18 mouse cellular contexts compared by ENCODE assay signal in genomic region chr1:79982678-79983280, GRCm38 (mm10).
DNase-seq lines count a peak whose midpoint lies in the region; ATAC-seq lines count a peak whose summit lies in the region.
"Had no signal": no experiment of that assay in that cellular context is flagged by ENCODE, and none has a peak within 500 bp of the region (broad histone marks: within the 10 kb centered on the region; RNA-seq: fewer than 3 reads in every experiment).

No protein-coding gene starts in this region.

- H3K27me3 ChIP-seq in hindbrain, embryonic 10.5 days (ENCODE audit: insufficient read depth, poor library complexity, severe bottlenecking), result no peaks in the 10 kb centered on the region
- no peaks in the 10 kb centered on the region for H3K27me3 ChIP-seq in hindbrain, embryonic 12.5 days
- no peaks in the 10 kb centered on the region for H3K27me3 ChIP-seq in neural tube, embryonic 15.5 days (replicated peaks)
- H3K27me3 ChIP-seq in intestine, embryonic 15.5 days (replicated peaks), result no peaks in the 10 kb centered on the region
- H3K27me3 ChIP-seq: embryonic facial prominence, embryonic 13.5 days; forebrain, embryonic 12.5 days; neural tube, embryonic 12.5 days had no signal

- no peak overlapping the region for H3K9ac ChIP-seq in hindbrain, embryonic 12.5 days
- H3K9ac ChIP-seq in neural tube, embryonic 15.5 days (replicated peaks), result no peak overlapping the region
- H3K9ac ChIP-seq in intestine, embryonic 15.5 days, result no peak overlapping the region
- H3K9ac ChIP-seq: embryonic facial prominence, embryonic 13.5 days; forebrain, embryonic 12.5 days; neural tube, embryonic 12.5 days had no signal

- H3K4me2 ChIP-seq in hindbrain, embryonic 12.5 days (replicated peaks), result no peak overlapping the region
- H3K4me2 ChIP-seq in neural tube, embryonic 15.5 days, result no peak overlapping the region
- no peak overlapping the region for H3K4me2 ChIP-seq in intestine, embryonic 15.5 days (replicated peaks)
- H3K4me2 ChIP-seq: embryonic facial prominence, embryonic 13.5 days; forebrain, embryonic 12.5 days; neural tube, embryonic 12.5 days had no signal

- no peaks in the 10 kb centered on the region for H3K4me1 ChIP-seq in hindbrain, embryonic 10.5 days (replicated peaks)
- no peaks in the 10 kb centered on the region for H3K4me1 ChIP-seq in hindbrain, embryonic 12.5 days
- H3K4me1 ChIP-seq in neural tube, embryonic 15.5 days, result no peaks in the 10 kb centered on the region
- H3K4me1 ChIP-seq in intestine, embryonic 15.5 days (replicated peaks), result no peaks in the 10 kb centered on the region
- H3K4me1 ChIP-seq: forebrain, embryonic 12.5 days; heart, embryonic 10.5 days; neural tube, embryonic 12.5 days had no signal

- no peak for ATAC-seq in hindbrain, embryonic 12.5 days (ENCODE audit: low FRiP score)
- no peak for ATAC-seq in neural tube, embryonic 15.5 days (ENCODE audit: low FRiP score)
- ATAC-seq in intestine, embryonic 15.5 days, result peak; percentile 66
- ATAC-seq: activated CD4-positive, CD25-positive, alpha-beta regulatory T cell, adult 4 months had no signal

- no peaks in the 10 kb centered on the region for H3K9me3 ChIP-seq in hindbrain, embryonic 10.5 days
- H3K9me3 ChIP-seq in hindbrain, embryonic 12.5 days (replicated peaks), result no peaks in the 10 kb centered on the region
- no peaks in the 10 kb centered on the region for H3K9me3 ChIP-seq in neural tube, embryonic 15.5 days (replicated peaks)
- H3K9me3 ChIP-seq in intestine, embryonic 15.5 days, result no peaks in the 10 kb centered on the region
- H3K9me3 ChIP-seq: embryonic facial prominence, embryonic 13.5 days; forebrain, embryonic 12.5 days; heart, embryonic 10.5 days; neural tube, embryonic 12.5 days had no signal

- H3K36me3 ChIP-seq in hindbrain, embryonic 10.5 days, result no peaks in the 10 kb centered on the region
- no peaks in the 10 kb centered on the region for H3K36me3 ChIP-seq in hindbrain, embryonic 12.5 days
- H3K36me3 ChIP-seq in neural tube, embryonic 15.5 days, result no peaks in the 10 kb centered on the region
- no peaks in the 10 kb centered on the region for H3K36me3 ChIP-seq in intestine, embryonic 15.5 days
- H3K36me3 ChIP-seq: embryonic facial prominence, embryonic 13.5 days; forebrain, embryonic 12.5 days; heart, embryonic 10.5 days; neural tube, embryonic 12.5 days had no signal

- H3K4me3 ChIP-seq in hindbrain, embryonic 10.5 days, result no peak overlapping the region
- H3K4me3 ChIP-seq in hindbrain, embryonic 12.5 days, result no peak overlapping the region
- no peak overlapping the region for H3K4me3 ChIP-seq in neural tube, embryonic 15.5 days (replicated peaks)
- no peak overlapping the region for H3K4me3 ChIP-seq in intestine, embryonic 15.5 days (replicated peaks)
- H3K4me3 ChIP-seq: embryonic facial prominence, embryonic 13.5 days; forebrain, embryonic 12.5 days; heart, embryonic 10.5 days; neural tube, embryonic 12.5 days had no signal

- intact Hi-C loops in heart, postnatal 10 days (cut with DNase I), result no loop called here

- whole genome bisulfite sequencing in hindbrain, embryonic 10.5 days, result 72% methylated on average over 13 of the region's 13 CpGs
- 69% methylated on average over 13 of the region's 13 CpGs for WGBS in hindbrain, embryonic 12.5 days
- WGBS in neural tube, embryonic 15.5 days, result 86% methylated on average over 13 of the region's 13 CpGs
- WGBS in intestine, embryonic 15.5 days, result 54% methylated on average over 13 of the region's 13 CpGs

- DNase-seq in hindbrain, embryonic 10.5 days (ENCODE audit: low spot score), result peak; percentile 40
- peak; percentile 23 for DNase-seq in neural tube, embryonic 10.5 days (ENCODE audit: extremely low spot score, low spot score)
- no peak for DNase-seq in gastrocnemius, postnatal 4 days (ENCODE audit: low spot score in 2 of 2)
- DNase-seq in thymus, postnatal 4 days, result no peak
- DNase-seq in heart, postnatal 10 days, result no peak
- DNase-seq: adrenal gland, postnatal 25 days; cerebellum, adult 9-11 months; liver; lung, adult 2 months; lung, postnatal 4 days had no signal

- H3K27ac ChIP-seq in hindbrain, embryonic 10.5 days, result no peak overlapping the region
- H3K27ac ChIP-seq in hindbrain, embryonic 12.5 days, result no peak overlapping the region
- H3K27ac ChIP-seq in neural tube, embryonic 15.5 days (replicated peaks), result no peak overlapping the region
- H3K27ac ChIP-seq in intestine, embryonic 15.5 days, result no peak overlapping the region
- H3K27ac ChIP-seq: embryonic facial prominence, embryonic 13.5 days; forebrain, embryonic 12.5 days; heart, embryonic 10.5 days; neural tube, embryonic 12.5 days had no signal

Comparison
In these comparisons a context has a peak if more than half of its experiments do, and no peak if none do; other contexts are left out.
1. DNase-seq: peak in hindbrain, embryonic 10.5 days (single experiment) and neural tube, embryonic 10.5 days (single experiment); none in gastrocnemius, postnatal 4 days (0 of 2), thymus, postnatal 4 days (single experiment) and heart, postnatal 10 days (0 of 2).